Mouse (Mus musculus): ENCODE measurements around the gene Ranbp17.

DNA sequence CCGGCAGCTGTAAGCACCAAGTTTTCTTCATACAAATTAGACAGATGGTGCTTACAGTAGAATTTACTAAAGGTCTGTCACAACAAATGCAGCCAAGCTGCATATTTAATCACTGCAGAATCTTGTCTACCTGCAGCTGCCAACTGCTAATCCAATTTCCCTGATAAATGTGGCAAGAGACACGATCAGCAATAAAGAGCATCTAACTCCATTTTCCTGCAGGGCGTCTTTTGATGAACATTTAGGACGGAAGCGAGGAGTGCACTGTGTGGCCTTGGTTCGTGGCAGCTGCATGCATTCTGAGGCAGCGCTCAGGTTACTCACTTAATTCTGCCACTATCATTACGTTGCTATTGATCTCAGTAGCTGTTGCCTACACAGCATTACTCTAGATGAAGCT lies 212.7 kb downstream of the Ranbp17 start:
- no peak for TF ChIP-seq POLR2A (IDR thresholded peaks at IDR 0.05; ENCODE audit: low read depth, low read length)
- no peak for TF ChIP-seq CTCF (IDR thresholded peaks at IDR 0.05; ENCODE audit: extremely low read depth, insufficient read depth, insufficient read length, insufficient replicate concordance)

Data from spleen, adult 2 months (tissue).